Mouse (Mus musculus) megakaryocyte, embryonic 14.5 days (primary cell): ENCODE results near the gene Pcgf2.

Source experiments
- FLI1 ChIP-seq: IDR thresholded peaks from 2 replicates; pipeline ENCODE4 v1.6.1; 2012; ENCODE audit warnings: low read length, inconsistent platforms, mixed read lengths
- GATA1 ChIP-seq: IDR thresholded peaks from 3 replicates; pipeline ENCODE4 v1.6.1; 2012; ENCODE audit warnings: mixed read lengths, low read length, inconsistent platforms, borderline replicate concordance

DNA sequence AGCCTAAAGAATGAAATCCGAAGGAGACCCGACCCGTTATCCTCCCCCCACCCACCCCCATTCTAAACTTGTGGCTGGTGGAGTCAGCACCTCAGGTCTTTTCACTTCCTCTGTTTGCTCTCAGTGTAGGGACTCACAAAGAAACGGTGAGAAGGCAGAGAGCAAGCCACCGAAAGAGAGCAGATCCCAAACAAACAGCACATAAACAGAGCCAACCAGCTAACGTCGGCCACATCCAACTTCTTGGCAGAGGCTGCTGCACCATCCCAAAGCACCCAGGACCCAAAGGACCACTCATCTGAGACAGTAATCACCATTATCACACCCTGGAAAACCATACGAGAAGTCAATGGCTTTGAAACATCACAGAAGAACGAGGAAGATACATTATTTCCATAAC, 43.1 kb upstream of the Pcgf2 start:
- TF ChIP-seq GATA1, result no peak
- no peak for TF ChIP-seq FLI1
